Mouse (Mus musculus) heart, embryonic 15.5 days (tissue): ENCODE results near the gene Chat. TPM values are rescaled to one million over a fixed set of nuclear protein-coding genes. Genes with fewer than 3 reads are reported as not detected.

ENCODE experiments used
- ATAC-seq: fragments of 200-750 bp; cut with Nextera tagmentation; replicated peaks from 2 replicates; pipeline ENCODE4 v1.8.0; 2017; ENCODE audit warnings: low read depth, moderate TSS enrichment; ENCODE audit not compliant: insufficient number of reproducible peaks, insufficient read depth, low FRiP score
- H3K27ac ChIP-seq: fragments of 300-500 bp; sonication (generic); 2 replicates; pipeline ENCODE4 v1.5.1; 2015; ENCODE audit warnings: mild to moderate bottlenecking, inconsistent platforms
- H3K27me3 ChIP-seq: fragments of 300-500 bp; sonication (generic); 2 replicates; pipeline ENCODE4 v1.6.1; 2015; ENCODE audit warnings: inconsistent platforms
- H3K36me3 ChIP-seq: fragments of 300-500 bp; sonication (generic); 2 replicates; pipeline ENCODE4 v1.6.1; 2015; ENCODE audit warnings: mild to moderate bottlenecking, inconsistent platforms
- H3K4me1 ChIP-seq: fragments of 300-500 bp; sonication (generic); replicated peaks from 2 replicates; pipeline ENCODE4 v1.6.1; 2015; ENCODE audit warnings: inconsistent platforms
- H3K4me2 ChIP-seq: fragments of 300-500 bp; sonication (generic); 2 replicates; pipeline ENCODE4 v1.6.1; 2015; ENCODE audit warnings: inconsistent platforms, mild to moderate bottlenecking, moderate library complexity
- H3K4me3 ChIP-seq: fragments of 300-500 bp; sonication (generic); 2 replicates; pipeline ENCODE4 v1.5.1; 2015; ENCODE audit warnings: mild to moderate bottlenecking, inconsistent platforms
- H3K9ac ChIP-seq: fragments of 300-500 bp; sonication (generic); 2 replicates; pipeline ENCODE4 v1.6.1; 2015; ENCODE audit warnings: mild to moderate bottlenecking, inconsistent platforms
- H3K9me3 ChIP-seq: fragments of 300-500 bp; sonication (generic); replicated peaks from 2 replicates; pipeline ENCODE4 v1.6.1; 2016; ENCODE audit warnings: inconsistent platforms
- WGBS: fragments of 180-500 bp; shearing (Covaris S2); methylation state at CpG from one replicate; pipeline ENCODE4 v1.1.7; 2015; ENCODE audit warnings: mixed read lengths; 5-methylcytosine and 5-hydroxymethylcytosine counted together
- polyA plus RNA-seq: library from polyadenylated mRNA; unstranded; fragments of >200 nt; fragmentation: Nextera tagmentation; extraction: Ambion mirVana; gene quantifications from 2 replicates; pipeline ENCODE4 v1.2.1, GENCODE M21; 2015

Gene Chat
- polyA plus RNA-seq, 1 experiment from 2014 or later = not detected

DNA sequence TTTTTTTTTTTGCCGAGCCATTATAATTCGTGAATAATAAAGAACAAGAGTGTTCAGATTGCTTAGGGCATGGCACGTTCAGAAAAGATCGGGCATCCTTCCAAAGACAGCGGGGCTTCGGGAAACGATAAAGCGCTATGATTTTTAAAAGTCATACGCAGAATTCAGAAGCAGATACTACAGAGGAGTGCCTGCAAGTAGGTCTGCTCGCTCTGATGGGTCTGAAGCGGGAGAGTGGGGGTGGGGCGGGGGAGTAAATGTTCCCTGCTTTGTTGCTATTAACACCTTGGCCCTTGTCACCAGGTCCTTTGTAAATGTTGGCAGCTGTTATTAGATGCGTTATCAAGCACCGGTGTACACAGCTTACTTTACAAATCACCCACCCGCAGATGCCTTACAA is 84.2 kb downstream of the Chat start:
- WGBS = 24% methylated on average over 15 of the region's 15 CpGs
- H3K27me3 ChIP-seq = peaks cover 46% of the 10 kb centered on the region
- H3K9ac ChIP-seq = no peak overlapping the region
- no peak; the same call in 1 of the 2 replicates for ATAC-seq
- H3K36me3 ChIP-seq = no peaks in the 10 kb centered on the region
- H3K27ac ChIP-seq = no peak overlapping the region
- 0 out of 2 replicates have a peak overlapping the region, but pooled peaks have one; percentile 10 for H3K4me3 ChIP-seq
- peak overlapping the region; percentile 30 for H3K4me2 ChIP-seq
- H3K9me3 ChIP-seq = no peaks in the 10 kb centered on the region
- H3K4me1 ChIP-seq = peaks cover 15% of the 10 kb centered on the region; the same call in 1 of the 2 replicates

DNA sequence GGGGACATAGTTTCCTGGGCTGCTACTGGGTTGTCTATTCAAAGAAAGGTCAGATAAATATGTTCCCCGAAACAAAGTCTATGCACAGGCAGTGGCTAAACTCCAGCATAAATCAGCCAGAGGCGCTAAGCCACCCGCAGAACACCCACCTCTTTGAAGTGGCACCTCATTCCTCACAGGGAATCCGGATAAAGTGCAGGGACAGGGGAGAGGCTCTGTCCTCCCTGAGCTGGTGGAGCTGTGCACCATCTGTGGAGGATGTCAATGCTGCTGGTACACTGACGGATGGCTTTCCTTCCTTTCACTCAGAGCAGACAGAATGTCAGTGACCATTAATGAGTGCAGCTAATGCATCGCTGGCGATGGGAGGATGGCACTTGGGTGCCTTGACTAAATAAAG is 84.7 kb downstream of the Chat start:
- H3K27me3 ChIP-seq = peaks cover 46% of the 10 kb centered on the region
- H3K4me1 ChIP-seq = peaks cover 15% of the 10 kb centered on the region; the same call in 1 of the 2 replicates
- H3K9ac ChIP-seq = no peak overlapping the region
- no peak overlapping the region for H3K27ac ChIP-seq
- 16% methylated on average over 7 of the region's 7 CpGs for WGBS
- peak overlapping the region; percentile 30 for H3K4me2 ChIP-seq
- H3K4me3 ChIP-seq = 0 out of 2 replicates have a peak overlapping the region, but pooled peaks have one; percentile 10
- H3K36me3 ChIP-seq = no peaks in the 10 kb centered on the region
- H3K9me3 ChIP-seq = no peaks in the 10 kb centered on the region
- no peak for ATAC-seq

DNA sequence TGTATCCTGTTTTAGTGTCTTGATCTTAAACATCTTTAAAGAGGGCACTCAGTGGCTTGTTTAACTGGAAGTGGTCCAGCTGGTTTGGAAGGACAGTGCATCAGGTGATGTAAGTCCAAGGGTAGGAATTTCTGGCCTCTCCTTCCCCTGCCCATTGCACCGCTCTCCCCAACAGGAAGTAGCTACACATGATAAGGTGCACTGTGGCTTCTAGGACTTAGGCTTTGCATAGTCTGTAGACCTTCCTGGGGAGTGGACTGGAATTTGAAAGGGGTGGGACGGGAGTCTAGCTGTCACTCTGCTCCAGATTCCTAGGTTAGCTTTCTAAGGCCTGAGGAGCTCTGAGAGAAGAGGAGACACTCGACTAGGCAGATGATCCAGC is 85.7 kb downstream of the Chat start:
- no peaks in the 10 kb centered on the region for H3K9me3 ChIP-seq
- no peak overlapping the region for H3K9ac ChIP-seq
- peaks cover 43% of the 10 kb centered on the region for H3K27me3 ChIP-seq
- 26% methylated on average over 3 of the region's 3 CpGs for WGBS
- H3K36me3 ChIP-seq = no peaks in the 10 kb centered on the region
- H3K27ac ChIP-seq = no peak overlapping the region
- no peak overlapping the region for H3K4me3 ChIP-seq
- H3K4me2 ChIP-seq = no peak overlapping the region
- peaks cover 15% of the 10 kb centered on the region; the same call in 1 of the 2 replicates for H3K4me1 ChIP-seq
- no peak for ATAC-seq

DNA sequence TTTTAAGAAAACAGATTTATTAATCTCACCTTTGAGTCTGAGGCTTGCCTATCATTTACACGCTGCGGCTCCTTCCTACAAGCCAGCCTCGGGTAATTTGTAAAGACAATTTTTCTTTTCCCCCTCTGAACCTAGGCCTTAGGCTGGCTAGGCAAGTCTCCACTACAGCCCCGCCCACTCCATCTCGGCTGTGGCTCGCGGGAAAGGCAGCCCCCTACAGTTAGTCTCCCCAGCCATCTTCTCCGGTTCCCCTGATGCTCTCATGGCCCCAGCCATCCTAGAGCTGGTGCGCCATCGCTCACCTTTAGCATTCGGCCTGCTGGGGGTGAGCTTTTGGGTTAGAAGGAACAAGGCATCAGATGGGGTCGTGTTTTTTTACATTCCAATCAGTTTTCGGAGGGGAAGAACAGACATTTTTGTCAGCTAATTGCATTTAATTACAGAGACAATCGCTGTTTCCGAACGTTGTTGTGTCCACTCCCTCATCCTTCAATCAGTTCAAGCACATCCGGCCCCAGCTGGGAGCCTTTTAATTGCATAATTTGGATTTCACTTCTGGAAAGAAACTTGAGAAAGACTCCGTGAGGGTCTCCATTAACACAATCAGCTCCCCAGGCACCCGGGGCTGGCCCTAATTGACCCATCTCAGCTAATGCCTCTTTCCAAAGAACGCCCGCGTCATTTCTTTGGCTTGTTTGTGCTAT is 86.2 kb downstream of the Chat start:
- no peak for ATAC-seq
- no peak overlapping the region for H3K4me2 ChIP-seq
- no peaks in the 10 kb centered on the region for H3K9me3 ChIP-seq
- H3K36me3 ChIP-seq = no peaks in the 10 kb centered on the region
- H3K27me3 ChIP-seq = peaks cover 41% of the 10 kb centered on the region
- WGBS = 22% methylated on average over 22 of the region's 22 CpGs
- no peak overlapping the region for H3K27ac ChIP-seq
- H3K9ac ChIP-seq = no peak overlapping the region
- H3K4me1 ChIP-seq = peaks cover 15% of the 10 kb centered on the region; the same call in 1 of the 2 replicates
- no peak overlapping the region for H3K4me3 ChIP-seq

DNA sequence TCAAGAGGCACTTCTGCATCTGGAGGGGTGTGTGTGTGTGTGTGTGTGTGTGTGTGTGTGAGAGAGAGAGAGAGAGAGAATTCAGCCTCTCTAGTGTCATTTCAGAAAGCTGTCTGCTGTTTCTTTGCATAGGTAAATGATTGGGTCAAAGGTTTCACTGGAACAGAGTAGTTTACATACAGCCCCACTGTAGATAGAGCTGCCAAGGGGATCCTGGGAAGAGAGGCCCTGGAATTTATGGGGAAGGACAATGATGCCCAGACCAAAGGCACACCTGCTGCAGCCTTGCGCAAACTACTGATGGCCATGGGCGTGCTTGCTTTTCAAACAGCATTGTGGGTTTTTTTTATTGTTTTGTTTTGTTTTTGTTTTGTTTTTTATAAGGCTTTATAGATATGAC is 93.3 kb downstream of the Chat start:
- no peaks in the 10 kb centered on the region for H3K36me3 ChIP-seq
- ATAC-seq = no peak
- 91% methylated on average over 2 of the region's 2 CpGs for WGBS

DNA sequence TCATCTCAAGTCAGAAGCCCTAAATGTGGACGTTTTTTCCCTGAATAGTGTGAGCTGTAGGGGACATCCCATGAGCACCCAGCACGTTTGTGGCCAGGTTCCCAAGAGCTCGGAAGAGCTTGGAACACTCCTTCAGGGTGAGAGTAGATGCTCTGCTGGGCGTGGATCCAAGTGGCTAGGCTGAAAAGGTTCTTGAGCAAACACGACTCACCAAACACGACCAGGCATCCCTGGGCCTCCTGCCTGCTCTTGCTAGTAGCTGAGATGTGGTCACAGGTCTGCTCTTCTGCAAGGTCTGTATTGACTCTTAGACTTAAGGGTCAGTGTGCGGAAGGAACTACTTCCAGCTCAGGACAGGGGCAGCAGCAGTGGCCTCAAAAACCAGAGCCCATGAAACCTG is 96.0 kb downstream of the Chat start:
- H3K27ac ChIP-seq = no peak overlapping the region
- no peak overlapping the region for H3K4me2 ChIP-seq
- H3K27me3 ChIP-seq = peaks cover 3% of the 10 kb centered on the region; the same call in 1 of the 2 replicates
- no peak overlapping the region for H3K9ac ChIP-seq
- 49% methylated on average over 7 of the region's 7 CpGs for WGBS
- ATAC-seq = no peak
- no peaks in the 10 kb centered on the region for H3K9me3 ChIP-seq
- no peak overlapping the region for H3K4me3 ChIP-seq
- no peaks in the 10 kb centered on the region for H3K36me3 ChIP-seq
- no peaks in the 10 kb centered on the region for H3K4me1 ChIP-seq

More for the DNA sequence above, 93.3 kb downstream of the Chat start:
- Histone ChIP-seq H3K27me3 (peaks cover 3% of the 10 kb centered on the region; the same call in 1 of the 2 replicates), H3K9me3 (no peaks in the 10 kb centered on the region), H3K4me3 (no peak overlapping the region), H3K4me2 (no peak overlapping the region), H3K9ac (no peak overlapping the region), H3K27ac (no peak overlapping the region), H3K4me1 (no peaks in the 10 kb centered on the region)

DNA sequence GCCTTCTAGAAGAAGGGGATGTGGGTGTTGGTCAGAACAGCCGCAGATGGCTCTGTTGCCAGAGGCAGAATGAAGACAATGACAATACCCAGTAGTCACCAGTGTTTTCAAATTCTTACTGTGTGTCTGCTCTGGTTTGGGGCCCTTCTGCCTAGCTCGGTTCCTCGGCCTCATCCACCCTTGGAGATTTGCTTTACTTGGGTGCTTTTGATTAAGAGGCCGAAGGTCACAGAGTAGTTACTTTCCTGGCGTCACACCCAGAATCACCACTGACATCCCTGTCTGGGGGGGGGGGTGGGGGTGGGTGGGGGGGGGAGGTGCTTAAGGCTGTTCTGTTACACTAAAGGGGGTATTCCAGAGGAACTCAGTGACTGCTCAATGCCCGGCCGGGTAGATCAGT is 101.4 kb downstream of the Chat start:
- Histone ChIP-seq H3K36me3 (no peaks in the 10 kb centered on the region), H3K9ac (no peak overlapping the region), H3K4me2 (no peak overlapping the region), H3K27ac (no peak overlapping the region), H3K4me3 (no peak overlapping the region), H3K4me1 (no peaks in the 10 kb centered on the region), H3K9me3 (no peaks in the 10 kb centered on the region), H3K27me3 (no peaks in the 10 kb centered on the region)
- 55% methylated on average over 7 of the region's 7 CpGs for WGBS
- no peak for ATAC-seq

Other genes with a start within 250 kb of the Chat start
- 10.9 and 12.2 TPM in 2 replicates for gene Ogdhl, start 144.0 kb downstream of the Chat start, polyA plus RNA-seq
- not detected in 2 replicates for gene 1700024G13Rik, start 77.6 kb downstream of the Chat start, polyA plus RNA-seq
- 0.13 and 0.90 TPM in 2 replicates for gene Slc18a3, start 1.1 kb downstream of the Chat start, polyA plus RNA-seq
- 10.3 and 12.5 TPM in 2 replicates for gene Ercc6, start 47.5 kb upstream of the Chat start, polyA plus RNA-seq
- gene Prrxl1, start 133.4 kb upstream of the Chat start, polyA plus RNA-seq = 0.24 and 0.43 TPM in 2 replicates
- 11.1 and 11.3 TPM in 2 replicates for gene 3425401B19Rik, start 219.3 kb upstream of the Chat start, polyA plus RNA-seq